Mouse (Mus musculus) cerebellum, postnatal 25 days (tissue): ENCODE measurements around the gene Mras.

Experiments used
- DNase-seq, 2 experiments: peaks; one replicate each; pipeline ENCODE4 v3.0.0; 2021; ENCODE audit warnings: mixed read lengths in 2 of 2

Mras gene

GRCm38 (mm10) chr9:99437031-99437764, at the start of gene Mras:
TSS of gene Mras (minus strand) at chr9:99437381.
- peak in 1 of 2 experiments; percentile 21 for DNase-seq

GRCm38 (mm10) chr9:99485144-99485543, 48.0 kb upstream of the Mras start:
- DNase-seq, result no peak

- no peak for DNase-seq
Measured at GRCm38 (mm10) chr9:99484632-99485031, 47.5 kb upstream of the Mras start.

- no peak for DNase-seq
Measured at GRCm38 (mm10) chr9:99483191-99483590, 46.0 kb upstream of the Mras start.

GRCm38 (mm10) chr9:99480764-99481163, 43.6 kb upstream of the Mras start:
- DNase-seq, result peak; percentile 72 to 84

GRCm38 (mm10) chr9:99479181-99479711, 42.1 kb upstream of the Mras start:
- DNase-seq, result peak; percentile 58 to 73

GRCm38 (mm10) chr9:99471334-99471733, 34.2 kb upstream of the Mras start:
- no peak for DNase-seq

- peak; percentile 41 to 52 for DNase-seq
Measured at GRCm38 (mm10) chr9:99470347-99471092, 33.3 kb upstream of the Mras start.

GRCm38 (mm10) chr9:99469681-99470273, 32.6 kb upstream of the Mras start:
- peak; percentile 27 to 45 for DNase-seq

- no peak for DNase-seq
Measured at GRCm38 (mm10) chr9:99468572-99468971, 31.4 kb upstream of the Mras start.

- DNase-seq, result no peak
Measured at GRCm38 (mm10) chr9:99464876-99465275, 27.7 kb upstream of the Mras start.

- no peak for DNase-seq
Measured at GRCm38 (mm10) chr9:99459730-99460129, 22.5 kb upstream of the Mras start.

- DNase-seq, result peak; percentile 70 to 80
Measured at GRCm38 (mm10) chr9:99458529-99459208, 21.5 kb upstream of the Mras start.

- DNase-seq, result no peak
Measured at GRCm38 (mm10) chr9:99454211-99454610, 17.0 kb upstream of the Mras start.

- DNase-seq, result no peak
Measured at GRCm38 (mm10) chr9:99451161-99451560, 14.0 kb upstream of the Mras start, which contains the start of gene Nme9. TSS of gene Nme9 (plus strand) at chr9:99451475.

- DNase-seq, result no peak
Measured at GRCm38 (mm10) chr9:99449886-99450647, 12.9 kb upstream of the Mras start.

- DNase-seq, result no peak
Measured at GRCm38 (mm10) chr9:99447323-99447722, 10.1 kb upstream of the Mras start.

- DNase-seq, result no peak
Measured at GRCm38 (mm10) chr9:99446259-99446658, 9.1 kb upstream of the Mras start.

GRCm38 (mm10) chr9:99444590-99445178, 7.5 kb upstream of the Mras start:
- peak in 1 of 2 experiments; percentile 54 for DNase-seq

- DNase-seq, result no peak
Measured at GRCm38 (mm10) chr9:99441647-99442433, 4.7 kb upstream of the Mras start.

GRCm38 (mm10) chr9:99440941-99441340, 3.8 kb upstream of the Mras start:
- peak in 1 of 2 experiments; percentile 38 for DNase-seq
